Mouse (Mus musculus): ENCODE measurements around the gene Nob1. TPM values are rescaled to one million over a fixed set of nuclear protein-coding genes. Genes with fewer than 3 reads are reported as not detected.

Nob1 gene
- polyA plus RNA-seq, 1 experiment from 2014 or later = 47.5 TPM

- H3K4me3 ChIP-seq (replicated peaks; ENCODE audit: low read depth, low read length) = no peak overlapping the region
- TF ChIP-seq CTCF (IDR thresholded peaks at IDR 0.05; ENCODE audit: low read depth) = no peak
- no peak for ATAC-seq (replicated peaks; ENCODE audit: low FRiP score, low read depth)
- 82% methylated on average over 13 of the region's 13 CpGs for WGBS
- H3K4me1 ChIP-seq (replicated peaks; ENCODE audit: insufficient read depth, low read length) = 0 out of 2 replicates have a peak, but pooled peaks cover 3% of the 10 kb centered on the region
- H3K36me3 ChIP-seq (ENCODE audit: insufficient read depth, low read length) = 0 out of 2 replicates have a peak, but pooled peaks cover 9% of the 10 kb centered on the region
- H3K4me2 ChIP-seq (ENCODE audit: low read length) = no peak overlapping the region
- no peak overlapping the region for H3K9ac ChIP-seq (ENCODE audit: low read depth, low read length)
- no peaks in the 10 kb centered on the region for H3K9me3 ChIP-seq (replicated peaks; ENCODE audit: low read length)
- no peak for DNase-seq (ENCODE audit: low spot score)
- no peak overlapping the region for H3K27ac ChIP-seq
- no peaks in the 10 kb centered on the region for H3K27me3 ChIP-seq (ENCODE audit: insufficient read depth, low read length)
These were observed 26.7 kb upstream of the Nob1 start for GRCm38 (mm10) chr8:107451414-107452066.

GRCm38 (mm10) chr8:107449655-107450054 lies 24.8 kb upstream of the Nob1 start:
- no peaks in the 10 kb centered on the region for H3K9me3 ChIP-seq (replicated peaks; ENCODE audit: low read length)
- ATAC-seq (replicated peaks; ENCODE audit: low FRiP score, low read depth) (no peak), DNase-seq (ENCODE audit: low spot score) (no peak)
- no peak overlapping the region for H3K4me3 ChIP-seq (replicated peaks; ENCODE audit: low read depth, low read length)
- H3K9ac ChIP-seq (ENCODE audit: low read depth, low read length) = no peak overlapping the region
- 0 out of 2 replicates have a peak, but pooled peaks cover 9% of the 10 kb centered on the region for H3K36me3 ChIP-seq (ENCODE audit: insufficient read depth, low read length)
- no peak for TF ChIP-seq CTCF (IDR thresholded peaks at IDR 0.05; ENCODE audit: low read depth)
- no peak overlapping the region for H3K27ac ChIP-seq
- 59% methylated on average over 6 of the region's 6 CpGs for WGBS
- H3K4me2 ChIP-seq (ENCODE audit: low read length) = no peak overlapping the region
- no peaks in the 10 kb centered on the region for H3K27me3 ChIP-seq (ENCODE audit: insufficient read depth, low read length)
- H3K4me1 ChIP-seq (replicated peaks; ENCODE audit: insufficient read depth, low read length) = 0 out of 2 replicates have a peak, but pooled peaks cover 3% of the 10 kb centered on the region

GRCm38 (mm10) chr8:107449130-107449529 lies 24.3 kb upstream of the Nob1 start:
- DNase-seq (ENCODE audit: low spot score) (peak; percentile 14), ATAC-seq (replicated peaks; ENCODE audit: low FRiP score, low read depth) (no peak)
- H3K4me2 ChIP-seq (ENCODE audit: low read length) = no peak overlapping the region
- no peak overlapping the region for H3K9ac ChIP-seq (ENCODE audit: low read depth, low read length)
- 42% methylated on average over 8 of the region's 8 CpGs for WGBS
- H3K27me3 ChIP-seq (ENCODE audit: insufficient read depth, low read length) = no peaks in the 10 kb centered on the region
- H3K4me1 ChIP-seq (replicated peaks; ENCODE audit: insufficient read depth, low read length) = 0 out of 2 replicates have a peak, but pooled peaks cover 6% of the 10 kb centered on the region
- 0 out of 2 replicates have a peak, but pooled peaks cover 9% of the 10 kb centered on the region for H3K36me3 ChIP-seq (ENCODE audit: insufficient read depth, low read length)
- H3K27ac ChIP-seq = no peak overlapping the region
- no peak for TF ChIP-seq CTCF (IDR thresholded peaks at IDR 0.05; ENCODE audit: low read depth)
- H3K4me3 ChIP-seq (replicated peaks; ENCODE audit: low read depth, low read length) = no peak overlapping the region
- H3K9me3 ChIP-seq (replicated peaks; ENCODE audit: low read length) = no peaks in the 10 kb centered on the region

GRCm38 (mm10) chr8:107448382-107448889 lies 23.6 kb upstream of the Nob1 start:
- H3K4me3 ChIP-seq (replicated peaks; ENCODE audit: low read depth, low read length) = no peak overlapping the region
- H3K36me3 ChIP-seq (ENCODE audit: insufficient read depth, low read length) = 0 out of 2 replicates have a peak, but pooled peaks cover 3% of the 10 kb centered on the region
- no peak overlapping the region for H3K4me2 ChIP-seq (ENCODE audit: low read length)
- TF ChIP-seq CTCF (IDR thresholded peaks at IDR 0.05; ENCODE audit: low read depth) = no peak
- no peak overlapping the region for H3K27ac ChIP-seq
- no peaks in the 10 kb centered on the region for H3K27me3 ChIP-seq (ENCODE audit: insufficient read depth, low read length)
- ATAC-seq (replicated peaks; ENCODE audit: low FRiP score, low read depth) (no peak), DNase-seq (ENCODE audit: low spot score) (no peak)
- no peaks in the 10 kb centered on the region for H3K9me3 ChIP-seq (replicated peaks; ENCODE audit: low read length)
- H3K9ac ChIP-seq (ENCODE audit: low read depth, low read length) = no peak overlapping the region
- H3K4me1 ChIP-seq (replicated peaks; ENCODE audit: insufficient read depth, low read length) = 0 out of 2 replicates have a peak, but pooled peaks cover 6% of the 10 kb centered on the region
- WGBS = 75% methylated on average over 4 of the region's 4 CpGs

- Histone ChIP-seq H3K4me2 (ENCODE audit: low read length) (no peak overlapping the region), H3K9ac (ENCODE audit: low read depth, low read length) (no peak overlapping the region), H3K36me3 (ENCODE audit: insufficient read depth, low read length) (no peaks in the 10 kb centered on the region), H3K27ac (no peak overlapping the region), H3K4me1 (replicated peaks; ENCODE audit: insufficient read depth, low read length) (0 out of 2 replicates have a peak, but pooled peaks cover 6% of the 10 kb centered on the region), H3K9me3 (replicated peaks; ENCODE audit: low read length) (no peaks in the 10 kb centered on the region), H3K27me3 (ENCODE audit: insufficient read depth, low read length) (no peaks in the 10 kb centered on the region), H3K4me3 (replicated peaks; ENCODE audit: low read depth, low read length) (no peak overlapping the region)
- no peak for TF ChIP-seq CTCF (IDR thresholded peaks at IDR 0.05; ENCODE audit: low read depth)
- DNase-seq (ENCODE audit: low spot score) = no peak
- ATAC-seq (replicated peaks; ENCODE audit: low FRiP score, low read depth) = no peak
These were observed 22.9 kb upstream of the Nob1 start for GRCm38 (mm10) chr8:107447713-107448112.

- Histone ChIP-seq H3K27ac (no peak overlapping the region), H3K36me3 (ENCODE audit: insufficient read depth, low read length) (no peaks in the 10 kb centered on the region), H3K4me2 (ENCODE audit: low read length) (no peak overlapping the region), H3K27me3 (ENCODE audit: insufficient read depth, low read length) (no peaks in the 10 kb centered on the region), H3K4me1 (replicated peaks; ENCODE audit: insufficient read depth, low read length) (0 out of 2 replicates have a peak, but pooled peaks cover 6% of the 10 kb centered on the region), H3K9me3 (replicated peaks; ENCODE audit: low read length) (no peaks in the 10 kb centered on the region), H3K9ac (ENCODE audit: low read depth, low read length) (no peak overlapping the region), H3K4me3 (replicated peaks; ENCODE audit: low read depth, low read length) (no peak overlapping the region)
- 69% methylated on average over 3 of the region's 3 CpGs for WGBS
- no peak for ATAC-seq (replicated peaks; ENCODE audit: low FRiP score, low read depth)
- no peak for TF ChIP-seq CTCF (IDR thresholded peaks at IDR 0.05; ENCODE audit: low read depth)
- no peak for DNase-seq (ENCODE audit: low spot score)
These were observed 19.8 kb upstream of the Nob1 start for GRCm38 (mm10) chr8:107444626-107445025.
